Mouse (Mus musculus) kidney, embryonic 16.5 days (tissue): ENCODE measurements at regions not wholly inside any gene's neighbourhood (a gene's known extent, or its start where the extent isn't known, plus 50 kb on each side); places are given as distances from the start of the nearest gene placed in this dataset.

Experiments
- ATAC-seq: fragments of 200-750 bp; cut with Nextera tagmentation; 2 replicates; pipeline ENCODE4 v1.8.0; 2017; ENCODE audit warnings: moderate TSS enrichment; ENCODE audit not compliant: low FRiP score, low TSS enrichment
- H3K27ac ChIP-seq: fragments of 300-500 bp; sonication (generic); 2 replicates; pipeline ENCODE4 v1.5.1; 2014; ENCODE audit warnings: low read length
- H3K27me3 ChIP-seq: fragments of 300-500 bp; sonication (generic); 2 replicates; pipeline ENCODE4 v1.6.1; 2014; ENCODE audit warnings: low read length, control low read depth, mixed read lengths; ENCODE audit not compliant: insufficient read depth
- H3K36me3 ChIP-seq: fragments of 300-500 bp; sonication (generic); 2 replicates; pipeline ENCODE4 v1.6.1; 2014; ENCODE audit warnings: low read length, control low read depth, mixed read lengths; ENCODE audit not compliant: insufficient read depth
- H3K4me1 ChIP-seq: fragments of 300-500 bp; sonication (generic); 2 replicates; pipeline ENCODE4 v1.6.1; 2014; ENCODE audit warnings: low read length, control low read depth, mixed read lengths; ENCODE audit not compliant: insufficient read depth
- H3K4me2 ChIP-seq: fragments of 300-500 bp; sonication (generic); replicated peaks from 2 replicates; pipeline ENCODE4 v1.6.1; 2014; ENCODE audit warnings: low read depth, low read length
- H3K4me3 ChIP-seq: fragments of 300-500 bp; sonication (generic); 2 replicates; pipeline ENCODE4 v1.5.1; 2014; ENCODE audit warnings: mild to moderate bottlenecking, low read length
- H3K9ac ChIP-seq: fragments of 300-500 bp; sonication (generic); replicated peaks from 2 replicates; pipeline ENCODE4 v1.6.1; 2014; ENCODE audit warnings: low read length
- H3K9me3 ChIP-seq: fragments of 300-500 bp; sonication (generic); 2 replicates; pipeline ENCODE4 v1.6.1; 2016; ENCODE audit warnings: low read length, control low read depth
- WGBS: fragments of 180-500 bp; shearing (Covaris S2); extraction: QIAGEN DNeasy Blood & Tissue Kit; methylation state at CpG from one replicate; pipeline ENCODE4 v1.1.7; 2014; 5-methylcytosine and 5-hydroxymethylcytosine counted together

DNA sequence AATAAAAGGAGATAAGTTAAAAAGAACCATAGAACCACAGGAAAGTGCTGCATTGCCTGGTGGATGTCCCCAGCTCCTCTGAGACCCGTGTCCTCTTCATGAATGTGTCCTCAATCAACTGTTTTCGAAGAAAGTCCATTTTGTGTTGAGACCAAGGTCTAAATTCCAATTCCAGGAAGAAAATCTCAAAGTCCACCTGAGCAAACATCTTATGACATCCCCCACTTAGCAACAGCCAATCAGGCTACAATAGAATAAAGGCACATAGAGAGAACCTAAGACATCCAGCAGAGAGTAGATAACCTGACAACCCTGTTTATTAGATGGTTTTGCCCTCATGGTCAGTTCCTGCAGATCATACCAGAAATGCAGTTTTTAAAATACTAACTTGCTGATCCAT lies 338.0 kb downstream of the Ankrd50 start:
- Histone ChIP-seq H3K27ac (no peak overlapping the region), H3K9ac (no peak overlapping the region)
- 90% methylated on average over 2 of the region's 2 CpGs for WGBS

DNA sequence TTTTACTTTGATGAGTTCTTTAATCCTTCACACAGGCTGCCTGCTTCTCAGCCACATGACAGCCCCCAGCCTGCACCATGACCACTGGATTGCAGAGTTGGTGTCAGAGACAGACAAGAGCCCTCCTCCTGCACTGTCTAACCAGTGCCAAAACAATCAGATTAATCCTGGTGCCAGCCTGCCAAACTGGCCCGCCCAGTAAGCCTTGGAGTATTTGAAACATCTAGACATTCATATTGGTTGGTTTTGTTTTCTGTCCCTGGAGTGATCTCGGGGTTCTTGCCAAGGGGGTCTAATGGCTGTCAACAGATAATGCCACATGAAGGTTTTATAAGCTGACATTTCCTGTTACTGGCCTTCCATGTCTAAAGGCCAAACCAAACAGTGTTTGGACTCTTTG lies 339.2 kb downstream of the Ankrd50 start:
- H3K27me3 ChIP-seq = no peaks in the 10 kb centered on the region
- H3K4me3 ChIP-seq = no peak overlapping the region
- no peak overlapping the region for H3K4me2 ChIP-seq
- WGBS = 56% methylated on average over 2 of the region's 2 CpGs
- H3K27ac ChIP-seq = peak overlapping the region; percentile 14; the same call in 1 of the 2 replicates
- no peaks in the 10 kb centered on the region for H3K36me3 ChIP-seq
- H3K9me3 ChIP-seq = no peaks in the 10 kb centered on the region
- no peak for ATAC-seq
- no peak overlapping the region for H3K9ac ChIP-seq
- H3K4me1 ChIP-seq = peaks cover 17% of the 10 kb centered on the region

More for the DNA sequence above, 338.0 kb downstream of the Ankrd50 start:
- Histone ChIP-seq H3K27me3 (no peaks in the 10 kb centered on the region), H3K4me2 (no peak overlapping the region), H3K9me3 (no peaks in the 10 kb centered on the region), H3K36me3 (no peaks in the 10 kb centered on the region), H3K4me3 (no peak overlapping the region), H3K4me1 (peaks cover 17% of the 10 kb centered on the region)
- no peak for ATAC-seq

DNA sequence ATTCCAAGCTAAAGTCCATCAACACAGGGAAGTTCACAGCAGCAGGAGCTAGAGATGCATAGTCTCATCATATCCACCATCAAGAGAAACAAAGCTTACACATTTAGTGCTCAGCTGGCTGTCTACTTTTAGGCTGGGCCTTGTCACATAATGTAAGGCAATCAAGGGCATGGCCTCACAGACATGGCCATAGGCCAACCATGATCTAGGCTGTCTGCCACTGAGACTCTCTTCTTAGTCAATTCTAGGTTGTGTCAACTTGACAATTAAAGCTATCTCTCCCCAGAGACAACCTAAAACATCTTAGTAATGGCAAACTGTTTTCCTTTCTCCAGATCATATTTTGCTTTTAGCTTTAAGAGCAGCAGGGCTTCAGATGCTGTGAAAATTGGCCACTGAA lies 340.0 kb downstream of the Ankrd50 start:
- H3K27me3 ChIP-seq = no peaks in the 10 kb centered on the region
- no peak overlapping the region for H3K9ac ChIP-seq
- no peak for ATAC-seq
- no peak overlapping the region for H3K4me3 ChIP-seq
- no peaks in the 10 kb centered on the region for H3K9me3 ChIP-seq
- no peak overlapping the region for H3K27ac ChIP-seq
- H3K4me2 ChIP-seq = no peak overlapping the region
- H3K4me1 ChIP-seq = peaks cover 17% of the 10 kb centered on the region
- H3K36me3 ChIP-seq = no peaks in the 10 kb centered on the region

DNA sequence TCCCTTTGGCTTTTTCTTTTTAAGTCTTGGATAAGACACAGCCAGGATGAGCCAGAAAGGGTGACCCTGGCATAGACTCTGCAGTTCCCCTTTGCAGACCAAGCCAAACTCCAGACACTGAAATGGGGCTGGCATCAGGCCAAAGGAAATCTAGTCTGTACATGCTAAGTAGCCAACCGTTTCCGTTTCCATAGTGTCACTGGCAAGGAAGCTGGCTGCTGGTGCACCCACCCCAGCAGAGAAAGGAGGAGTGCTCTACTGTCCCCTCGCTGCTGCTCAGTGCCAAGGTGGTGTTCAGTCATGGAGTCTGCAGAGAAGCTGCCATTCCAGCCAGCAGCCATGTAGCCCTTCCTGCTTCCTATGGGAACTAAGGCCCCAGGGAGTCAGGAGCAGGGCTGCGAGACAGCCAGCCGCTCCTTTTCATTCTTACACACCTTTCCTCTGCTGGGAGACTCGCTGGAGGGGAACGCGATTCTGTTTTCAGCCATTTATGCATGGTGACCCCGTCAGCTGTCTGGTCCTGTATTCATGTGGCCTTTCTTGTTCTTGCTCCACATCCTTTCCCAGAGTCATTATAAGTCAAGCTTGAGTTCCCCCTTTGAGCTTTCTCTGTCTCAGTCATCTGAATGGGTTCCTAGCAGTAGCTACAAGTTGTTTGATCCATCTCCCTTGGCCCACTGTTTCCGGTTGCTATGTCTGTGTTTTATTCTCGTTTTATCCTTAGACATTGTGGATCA lies 341.3 kb downstream of the Ankrd50 start:
- Histone ChIP-seq H3K4me3 (no peak overlapping the region), H3K9me3 (no peaks in the 10 kb centered on the region), H3K4me1 (peaks cover 15% of the 10 kb centered on the region), H3K27ac (peak overlapping the region; percentile 66), H3K36me3 (no peaks in the 10 kb centered on the region), H3K4me2 (peak overlapping the region; percentile 26), H3K9ac (no peak overlapping the region), H3K27me3 (no peaks in the 10 kb centered on the region)
- ATAC-seq = peak; percentile 97
- whole genome bisulfite sequencing = 25% methylated on average over 11 of the region's 11 CpGs

DNA sequence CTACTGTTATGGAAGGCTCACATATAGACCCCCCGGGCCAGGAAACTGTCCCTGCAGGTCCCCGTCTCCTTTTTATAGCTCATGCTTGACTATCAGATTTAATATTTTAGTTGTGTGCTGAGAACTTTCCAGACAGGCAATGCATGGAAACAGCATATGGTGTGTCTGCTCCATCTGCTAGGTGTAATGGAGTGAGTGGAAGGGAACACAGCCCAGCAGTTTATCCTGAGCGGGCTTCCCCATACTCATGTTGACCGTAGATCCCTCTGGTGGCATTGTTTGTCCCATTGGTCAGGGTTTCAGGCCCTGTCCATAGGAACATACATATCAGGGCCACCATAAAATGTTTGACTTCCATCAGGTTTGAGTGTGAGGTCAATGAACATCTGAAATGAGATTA lies 345.3 kb downstream of the Ankrd50 start:
- 93% methylated on average over 4 of the region's 4 CpGs for WGBS
- no peak for ATAC-seq
- Histone ChIP-seq H3K9me3 (no peaks in the 10 kb centered on the region), H3K4me2 (no peak overlapping the region), H3K27ac (no peak overlapping the region), H3K4me1 (peaks cover 36% of the 10 kb centered on the region), H3K4me3 (no peak overlapping the region), H3K9ac (no peak overlapping the region), H3K36me3 (no peaks in the 10 kb centered on the region), H3K27me3 (no peaks in the 10 kb centered on the region)

DNA sequence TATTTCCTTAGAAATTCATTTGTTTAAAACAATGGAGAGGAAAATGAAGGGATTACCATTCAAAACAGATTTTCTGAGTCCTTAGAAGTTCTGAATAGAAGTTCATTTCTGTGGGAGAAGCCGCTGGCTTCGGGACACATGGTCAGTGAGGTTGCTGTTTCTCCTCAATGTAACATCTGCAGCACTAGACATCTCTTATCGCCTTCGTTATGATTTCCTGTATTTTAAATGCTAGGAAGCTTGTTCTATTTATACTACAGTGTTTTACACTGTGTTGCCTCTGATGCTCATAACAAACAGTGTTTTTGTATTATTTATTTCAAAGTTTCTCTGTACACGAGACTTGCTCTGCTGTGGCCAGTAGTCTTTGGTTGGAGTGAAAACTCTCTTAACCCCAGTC lies 346.6 kb downstream of the Ankrd50 start:
- 76% methylated on average over 5 of the region's 5 CpGs for WGBS
- H3K27ac ChIP-seq = peak overlapping the region; percentile 34; the same call in 1 of the 2 replicates
- H3K27me3 ChIP-seq = no peaks in the 10 kb centered on the region
- H3K4me2 ChIP-seq = no peak overlapping the region
- H3K4me1 ChIP-seq = peaks cover 28% of the 10 kb centered on the region
- ATAC-seq = no peak
- H3K36me3 ChIP-seq = no peaks in the 10 kb centered on the region
- no peak overlapping the region for H3K4me3 ChIP-seq
- no peak overlapping the region for H3K9ac ChIP-seq
- no peaks in the 10 kb centered on the region for H3K9me3 ChIP-seq

DNA sequence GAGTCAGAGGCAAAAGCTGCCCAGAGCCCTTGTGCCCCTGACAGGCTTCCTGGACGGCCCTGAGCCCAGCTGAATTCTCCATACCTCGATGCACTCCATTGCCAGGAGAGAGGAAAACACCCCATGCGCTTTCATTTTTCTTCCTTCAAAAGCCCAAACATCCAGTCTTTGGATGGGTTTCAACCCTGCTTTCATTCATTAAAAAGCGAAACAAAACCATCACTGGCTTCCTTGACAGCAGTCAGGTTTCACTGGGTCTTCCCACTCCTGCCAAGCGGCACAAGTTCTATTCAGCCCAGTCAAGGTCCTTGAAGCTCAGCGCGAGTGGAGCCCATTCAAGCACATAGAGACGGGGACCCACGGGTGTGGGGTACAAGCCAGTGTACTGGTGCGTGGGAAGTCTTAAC lies 348.8 kb downstream of the Ankrd50 start:
- H3K9me3 ChIP-seq = no peaks in the 10 kb centered on the region
- no peak for ATAC-seq
- H3K4me2 ChIP-seq = 0 out of 2 replicates have a peak overlapping the region, but pooled peaks have one; percentile 18
- peaks cover 33% of the 10 kb centered on the region for H3K4me1 ChIP-seq
- H3K4me3 ChIP-seq = no peak overlapping the region
- WGBS = 55% methylated on average over 10 of the region's 10 CpGs
- no peaks in the 10 kb centered on the region for H3K27me3 ChIP-seq
- H3K27ac ChIP-seq = peak overlapping the region; percentile 71
- no peak overlapping the region for H3K9ac ChIP-seq
- no peaks in the 10 kb centered on the region for H3K36me3 ChIP-seq

DNA sequence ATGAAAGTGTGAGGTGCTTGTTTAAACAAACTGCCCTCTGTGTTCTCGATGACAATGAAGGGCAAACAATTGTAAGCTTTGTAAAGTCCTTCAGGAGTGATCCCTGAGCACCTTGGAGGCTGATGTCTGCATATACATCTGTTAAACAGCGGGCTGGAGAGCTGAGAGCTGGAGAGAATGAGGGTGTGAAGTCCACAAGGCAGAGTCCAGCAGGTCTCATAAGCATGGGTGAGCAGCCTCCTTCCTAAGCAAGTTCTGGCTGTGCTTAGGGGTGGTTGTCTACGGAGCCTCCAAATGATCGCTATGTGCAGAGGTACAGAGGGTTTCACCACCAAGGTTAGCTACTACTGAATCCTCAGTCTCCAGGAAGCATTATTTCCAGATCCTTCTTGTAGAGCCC lies 350.2 kb downstream of the Ankrd50 start:
- H3K4me1 ChIP-seq = peaks cover 42% of the 10 kb centered on the region
- H3K27ac ChIP-seq = no peak overlapping the region
- ATAC-seq = no peak
- WGBS = 88% methylated on average over 4 of the region's 4 CpGs
- no peak overlapping the region for H3K9ac ChIP-seq
- no peak overlapping the region for H3K4me2 ChIP-seq
- no peaks in the 10 kb centered on the region for H3K9me3 ChIP-seq
- H3K4me3 ChIP-seq = no peak overlapping the region
- H3K36me3 ChIP-seq = no peaks in the 10 kb centered on the region
- no peaks in the 10 kb centered on the region for H3K27me3 ChIP-seq

DNA sequence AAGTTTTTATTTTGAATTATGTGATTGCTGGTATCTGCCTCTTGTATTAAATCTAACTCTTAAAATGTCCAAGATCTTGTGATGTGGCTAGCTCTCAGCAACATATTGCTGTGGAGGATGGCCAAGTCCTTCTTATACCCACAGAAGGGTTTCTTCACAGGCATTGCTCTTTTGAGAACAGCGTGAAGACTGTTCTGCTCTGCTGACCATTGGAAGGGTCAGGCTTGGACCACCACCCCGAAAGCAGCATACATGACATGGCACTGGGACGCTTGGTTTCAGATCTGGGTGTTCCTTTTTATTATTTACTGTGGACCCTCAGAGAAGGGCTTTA lies 352.8 kb downstream of the Ankrd50 start:
- Histone ChIP-seq H3K4me2 (no peak overlapping the region), H3K36me3 (no peaks in the 10 kb centered on the region), H3K9me3 (no peaks in the 10 kb centered on the region), H3K4me3 (no peak overlapping the region), H3K27me3 (no peaks in the 10 kb centered on the region), H3K4me1 (peaks cover 52% of the 10 kb centered on the region), H3K9ac (no peak overlapping the region), H3K27ac (peak overlapping the region; percentile 82)
- WGBS = 58% methylated on average over 3 of the region's 3 CpGs
- ATAC-seq = peak; percentile 55

DNA sequence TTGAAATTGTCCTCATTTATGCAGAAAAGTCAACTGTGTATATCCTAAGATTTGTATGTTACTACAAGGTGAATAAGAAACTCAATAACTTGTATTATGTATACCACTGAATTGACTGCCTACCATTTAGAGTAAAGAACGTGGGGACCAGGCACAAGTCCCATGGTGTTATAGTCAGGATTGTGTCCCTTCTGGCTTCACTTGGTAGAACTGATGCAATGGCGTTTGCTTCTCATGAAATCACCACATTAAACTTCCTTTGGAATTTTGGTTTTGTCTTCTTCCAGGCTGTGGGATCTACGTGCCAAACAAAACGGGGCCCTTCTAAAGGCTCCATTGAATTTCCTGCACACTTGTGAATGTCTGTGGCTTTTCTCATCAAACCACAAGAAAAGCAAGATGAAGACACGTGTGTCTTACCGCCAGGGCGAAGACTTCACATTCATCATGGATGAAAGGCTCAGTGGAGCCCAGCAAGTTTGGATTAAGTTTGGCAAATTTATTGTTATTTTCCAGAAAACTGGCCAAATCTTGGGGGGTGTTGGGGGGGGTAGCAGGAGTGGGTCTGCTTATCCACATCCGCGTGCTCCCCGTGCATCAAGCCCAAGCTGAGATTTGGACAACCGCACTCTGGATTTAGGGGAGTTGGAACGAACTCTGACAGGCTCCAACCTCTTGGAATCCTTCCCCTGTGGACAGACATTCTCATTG lies 353.3 kb downstream of the Ankrd50 start:
- Histone ChIP-seq H3K9me3 (no peaks in the 10 kb centered on the region), H3K4me3 (no peak overlapping the region), H3K36me3 (no peaks in the 10 kb centered on the region), H3K4me1 (peaks cover 48% of the 10 kb centered on the region), H3K4me2 (no peak overlapping the region), H3K27me3 (no peaks in the 10 kb centered on the region), H3K27ac (peak overlapping the region; percentile 54), H3K9ac (no peak overlapping the region)
- peak; percentile 72 for ATAC-seq
- whole genome bisulfite sequencing = 65% methylated on average over 12 of the region's 12 CpGs
